Mouse (Mus musculus) lung, adult 2 months (tissue): Measurements from ENCODE around the gene Lin37.

Experiments used
- CTCF ChIP-seq: fragments of 200-500 bp; IDR thresholded peaks from 2 replicates; pipeline ENCODE4 v1.5.1; 2011; ENCODE audit warnings: mild to moderate bottlenecking, low read length, control low read depth; ENCODE audit not compliant: insufficient read depth
- POLR2A ChIP-seq: fragments of 200-500 bp; IDR thresholded peaks from 2 replicates; pipeline ENCODE4 v1.6.1; 2011; ENCODE audit warnings: low read depth, mild to moderate bottlenecking, control low read depth, low read length, borderline replicate concordance; ENCODE audit errors: extremely low read depth

DNA sequence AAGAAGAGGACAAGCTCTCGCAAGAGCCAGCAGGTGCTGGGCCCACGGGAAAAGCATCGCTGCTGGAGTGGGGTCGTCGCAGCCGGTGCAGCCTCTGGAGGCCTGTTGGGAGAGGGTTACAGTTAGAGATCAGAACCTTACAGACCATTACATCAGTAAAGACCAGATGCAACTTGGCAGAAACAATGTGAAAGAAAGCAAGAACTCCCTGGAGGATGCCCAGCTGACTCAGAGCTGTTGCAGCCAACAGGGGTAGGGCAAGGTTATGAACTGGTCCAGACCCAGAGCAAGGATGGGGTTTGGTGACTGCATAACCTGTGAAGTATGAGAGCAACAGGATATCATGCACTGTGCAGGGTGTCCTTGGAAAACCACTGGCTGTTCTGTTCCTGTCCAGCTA lies 35.2 kb downstream of the Lin37 start:
- no peak for TF ChIP-seq POLR2A
- TF ChIP-seq CTCF = no peak
